Mouse (Mus musculus) limb, embryonic 14.5 days (tissue): Measurements from ENCODE around the gene Opn1sw. TPM values are rescaled to one million over a fixed set of nuclear protein-coding genes. Genes with fewer than 3 reads are reported as not detected.
A peak's percentile ranks its signal among the peaks of the same experiment; 100 is the strongest.

Source experiments
- ATAC-seq: fragments of 200-750 bp; cut with Nextera tagmentation; 2 replicates; pipeline ENCODE4 v1.8.0; 2017; ENCODE audit warnings: low read depth, moderate number of reproducible peaks, moderate TSS enrichment; ENCODE audit not compliant: low FRiP score
- DNase-seq: peaks from one replicate; pipeline ENCODE4 v3.0.0-alpha.2; 2015; ENCODE audit warnings: low spot score
- H3K27ac ChIP-seq: fragments of 300-500 bp; sonication (generic); replicated peaks from 2 replicates; pipeline ENCODE4 v1.5.1; 2014; ENCODE audit warnings: low read depth, mild to moderate bottlenecking, low read length, moderate library complexity, mixed read lengths
- H3K27me3 ChIP-seq: fragments of 300-500 bp; sonication (generic); 2 replicates; pipeline ENCODE4 v1.6.1; 2014; ENCODE audit warnings: low read length, mixed read lengths; ENCODE audit not compliant: control insufficient read depth, insufficient read depth
- H3K36me3 ChIP-seq: fragments of 300-500 bp; sonication (generic); 2 replicates; pipeline ENCODE4 v1.6.1; 2014; ENCODE audit warnings: mild to moderate bottlenecking, low read length, moderate library complexity, mixed read lengths; ENCODE audit not compliant: control insufficient read depth, insufficient read depth
- H3K4me1 ChIP-seq: fragments of 300-500 bp; sonication (generic); 2 replicates; pipeline ENCODE4 v1.6.1; 2014; ENCODE audit warnings: antibody characterized with exemption, low read length, mixed read lengths; ENCODE audit not compliant: control insufficient read depth, insufficient read depth
- H3K4me2 ChIP-seq: fragments of 300-500 bp; sonication (generic); replicated peaks from 2 replicates; pipeline ENCODE4 v1.6.1; 2014; ENCODE audit warnings: low read depth, mild to moderate bottlenecking, low read length, moderate library complexity; ENCODE audit not compliant: severe bottlenecking
- H3K4me3 ChIP-seq: fragments of 300-500 bp; sonication (generic); replicated peaks from 2 replicates; pipeline ENCODE4 v1.5.1; 2014; ENCODE audit warnings: low read length
- H3K9ac ChIP-seq: fragments of 300-500 bp; sonication (generic); 2 replicates; pipeline ENCODE4 v1.6.1; 2014; ENCODE audit warnings: mild to moderate bottlenecking, low read depth, low read length, moderate library complexity; ENCODE audit not compliant: severe bottlenecking
- H3K9me3 ChIP-seq: fragments of 300-500 bp; sonication (generic); 2 replicates; pipeline ENCODE4 v1.6.1; 2016; ENCODE audit warnings: low read length; ENCODE audit not compliant: control insufficient read depth
- POLR2A ChIP-seq: fragments of 200-500 bp; IDR thresholded peaks from 2 replicates; pipeline ENCODE4 v1.8.0; 2012; ENCODE audit warnings: inconsistent platforms, mild to moderate bottlenecking, moderate library complexity, borderline replicate concordance; ENCODE audit not compliant: insufficient read depth, insufficient read length; ENCODE audit errors: extremely low read depth
- WGBS: fragments of 180-500 bp; shearing (Covaris S2); extraction: QIAGEN DNeasy Blood & Tissue Kit; methylation state at CpG from one replicate; pipeline ENCODE4 v1.1.7; 2014; 5-methylcytosine and 5-hydroxymethylcytosine counted together
- polyA plus RNA-seq, 2 experiments: library from polyadenylated mRNA; depleted of rRNA in 1 of 2; stranded (reverse) in 1 of 2; unstranded in 1 of 2; fragments of >200 nt; fragmentation: Nextera tagmentation in 1 of 2; extraction: Ambion mirVana in 1 of 2; gene quantifications; 2 replicates each; pipeline versions ENCODE4 v1.2.1 to v1.2.3; 2012 to 2014

Gene Opn1sw
- polyA plus RNA-seq, 2 experiments = 1.3 to 2.0 TPM

GRCm38 (mm10) chr6:29430681-29431420 is 42.6 kb upstream of the Opn1sw start:
- H3K27ac ChIP-seq = no peak overlapping the region
- H3K4me1 ChIP-seq = peaks cover 29% of the 10 kb centered on the region
- no peak for TF ChIP-seq POLR2A
- no peak overlapping the region for H3K4me3 ChIP-seq
- no peaks in the 10 kb centered on the region for H3K36me3 ChIP-seq
- no peaks in the 10 kb centered on the region for H3K9me3 ChIP-seq
- no peak overlapping the region for H3K4me2 ChIP-seq
- DNase-seq = peak; percentile 33
- no peaks in the 10 kb centered on the region for H3K27me3 ChIP-seq
- ATAC-seq = no peak
- no peak overlapping the region for H3K9ac ChIP-seq
- 45% methylated on average over 15 of the region's 15 CpGs for WGBS

DNA sequence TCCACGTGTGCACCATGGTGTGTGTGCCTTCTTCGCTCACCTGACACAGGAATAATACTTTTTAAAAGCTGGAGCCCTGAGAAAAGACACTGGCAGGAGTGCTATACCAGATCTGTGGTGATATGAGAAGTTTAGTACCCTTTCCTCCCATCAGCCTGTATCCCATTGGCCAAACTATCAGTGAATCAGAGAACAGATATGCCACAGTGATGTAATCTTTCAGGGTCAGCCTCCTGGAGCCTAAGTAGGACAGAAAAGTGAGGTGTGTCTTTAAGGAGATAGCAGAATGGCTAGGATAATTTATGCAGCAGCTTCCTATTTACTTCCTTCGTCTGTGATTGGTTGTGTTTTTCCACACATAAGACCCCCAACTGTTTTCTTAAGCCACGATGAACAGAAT is 39.9 kb upstream of the Opn1sw start:
- Histone ChIP-seq H3K9ac (no peak overlapping the region), H3K27me3 (no peaks in the 10 kb centered on the region), H3K4me3 (no peak overlapping the region), H3K9me3 (no peaks in the 10 kb centered on the region), H3K27ac (no peak overlapping the region), H3K4me2 (no peak overlapping the region), H3K4me1 (peaks cover 8% of the 10 kb centered on the region), H3K36me3 (no peaks in the 10 kb centered on the region)
- ATAC-seq (no peak), DNase-seq (no peak)
- WGBS = 68% methylated on average over 4 of the region's 4 CpGs
- TF ChIP-seq POLR2A = no peak

DNA sequence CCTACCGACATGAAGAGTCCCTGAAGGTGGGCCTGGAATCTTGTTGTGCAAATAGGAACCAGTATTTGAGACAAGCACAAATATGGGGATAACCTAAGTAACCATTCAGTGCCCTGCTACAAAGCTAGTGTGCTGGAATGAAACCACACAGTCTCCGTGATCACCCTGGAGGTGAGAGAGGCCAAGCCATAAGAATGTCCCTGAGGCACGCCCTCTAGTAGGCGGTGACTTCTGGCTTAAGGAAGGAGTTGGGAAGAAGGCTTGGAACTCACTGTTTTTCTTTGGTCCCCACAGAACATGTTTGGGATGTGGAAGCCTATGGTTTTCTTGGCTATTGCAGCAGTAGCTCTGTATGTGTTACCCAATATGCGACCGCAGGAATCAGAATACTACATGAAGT is 38.1 kb upstream of the Opn1sw start:
- no peak for TF ChIP-seq POLR2A
- H3K9ac ChIP-seq = no peak overlapping the region
- H3K9me3 ChIP-seq = no peaks in the 10 kb centered on the region
- no peak for ATAC-seq
- H3K4me2 ChIP-seq = no peak overlapping the region
- H3K4me3 ChIP-seq = no peak overlapping the region
- H3K27me3 ChIP-seq = no peaks in the 10 kb centered on the region
- no peaks in the 10 kb centered on the region for H3K4me1 ChIP-seq
- no peak for DNase-seq
- H3K27ac ChIP-seq = no peak overlapping the region
- WGBS = 58% methylated on average over 6 of the region's 6 CpGs
- H3K36me3 ChIP-seq = peaks cover 4% of the 10 kb centered on the region; the same call in 1 of the 2 replicates

- H3K27ac ChIP-seq = no peak overlapping the region
- 86% methylated on average over 8 of the region's 8 CpGs for WGBS
- no peak for TF ChIP-seq POLR2A
- DNase-seq (no peak), ATAC-seq (no peak)
- no peak overlapping the region for H3K4me2 ChIP-seq
- no peak overlapping the region for H3K9ac ChIP-seq
- H3K36me3 ChIP-seq = peaks cover 4% of the 10 kb centered on the region; the same call in 1 of the 2 replicates
- no peaks in the 10 kb centered on the region for H3K9me3 ChIP-seq
- H3K4me1 ChIP-seq = no peaks in the 10 kb centered on the region
- H3K27me3 ChIP-seq = no peaks in the 10 kb centered on the region
- H3K4me3 ChIP-seq = no peak overlapping the region
Observed at GRCm38 (mm10) chr6:29425118-29425517, 36.9 kb upstream of the Opn1sw start.

- ATAC-seq (no peak), DNase-seq (no peak)
- H3K9ac ChIP-seq = no peak overlapping the region
- WGBS = 87% methylated on average over 2 of the region's 2 CpGs
- no peaks in the 10 kb centered on the region for H3K27me3 ChIP-seq
- no peak overlapping the region for H3K4me2 ChIP-seq
- H3K4me3 ChIP-seq = no peak overlapping the region
- TF ChIP-seq POLR2A = no peak
- no peaks in the 10 kb centered on the region for H3K9me3 ChIP-seq
- no peak overlapping the region for H3K27ac ChIP-seq
- peaks cover 18% of the 10 kb centered on the region for H3K36me3 ChIP-seq
- H3K4me1 ChIP-seq = no peaks in the 10 kb centered on the region
Observed at GRCm38 (mm10) chr6:29420596-29420995, 32.3 kb upstream of the Opn1sw start.
